Mouse (Mus musculus) T-helper 17 cell (primary cell): ENCODE results near the gene Prkcsh.

Source experiments
- in situ Hi-C, 2 experiments: fragments of 300-600 bp; cut with MboI, MseI; formaldehyde crosslinking; loops; 1 replicate in 1 of 2; 2 replicates in 1 of 2; pipeline ENCODE4 v1.15.1; 2025; ENCODE audit warnings: high pct_unique_total_duplicates in 2 of 2

The Prkcsh gene

GRCm38 (mm10) chr9:22049315-22049714, 46.7 kb downstream of the Prkcsh start:
- in situ Hi-C loops: no loop called here

- in situ Hi-C loops: no loop called here
These were observed 47.2 kb downstream of the Prkcsh start for GRCm38 (mm10) chr9:22049721-22050270.

- in situ Hi-C loops: no loop called here
These were observed 47.8 kb downstream of the Prkcsh start for GRCm38 (mm10) chr9:22050351-22050889.

GRCm38 (mm10) chr9:22051161-22051957, 48.8 kb downstream of the Prkcsh start:
- in situ Hi-C loops: no loop called here

- in situ Hi-C loops: no loop called here
These were observed 49.3 kb downstream of the Prkcsh start, which contains the start of gene Elavl3 for GRCm38 (mm10) chr9:22051958-22052254. Elavl3 (minus strand) TSS chr9:22052023.

DNA sequence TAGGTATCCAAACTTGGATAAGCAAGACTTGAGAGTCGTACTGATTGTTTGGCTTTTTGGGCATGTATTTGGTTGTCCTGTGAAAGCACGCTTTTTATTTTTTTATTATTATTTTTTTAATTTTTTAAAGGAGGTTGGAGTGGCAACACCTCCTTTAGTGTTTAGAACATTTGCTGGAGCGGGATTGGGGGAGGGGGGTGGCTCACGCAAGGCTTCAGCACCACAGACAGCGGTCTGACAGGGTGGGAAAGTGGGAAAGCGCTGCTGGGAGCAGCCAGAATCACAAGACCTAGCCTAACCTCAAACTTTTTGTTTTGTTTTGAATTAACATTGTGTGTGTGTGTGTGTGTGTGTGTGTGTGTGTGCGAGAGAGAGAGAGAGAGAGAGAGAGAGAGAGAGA, 51.1 kb downstream of the Prkcsh start:
- in situ Hi-C loops: no loop called here

- in situ Hi-C loops: no loop called here
These were observed 51.9 kb downstream of the Prkcsh start for GRCm38 (mm10) chr9:22054411-22055076.

DNA sequence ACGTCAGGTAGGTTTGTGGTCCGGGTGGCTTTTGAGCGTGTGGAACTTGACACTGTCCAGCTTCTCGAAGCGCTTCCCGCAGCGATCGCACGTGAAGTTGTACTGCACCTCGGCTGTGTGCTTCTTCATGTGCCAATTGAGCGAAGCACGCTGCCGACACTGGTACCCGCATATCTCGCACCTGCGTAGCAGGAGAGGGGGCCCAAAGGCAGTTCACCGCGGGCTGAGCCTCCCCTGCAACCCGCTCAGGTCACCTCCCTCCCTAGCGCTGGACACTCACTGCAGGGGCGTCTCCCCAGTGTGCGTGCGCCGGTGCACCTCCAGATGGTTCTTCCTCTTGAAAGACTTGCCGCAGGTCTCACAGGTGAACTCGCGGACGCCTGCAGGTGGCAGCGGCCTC, 53.1 kb downstream of the Prkcsh start:
- in situ Hi-C loops: no loop called here

DNA sequence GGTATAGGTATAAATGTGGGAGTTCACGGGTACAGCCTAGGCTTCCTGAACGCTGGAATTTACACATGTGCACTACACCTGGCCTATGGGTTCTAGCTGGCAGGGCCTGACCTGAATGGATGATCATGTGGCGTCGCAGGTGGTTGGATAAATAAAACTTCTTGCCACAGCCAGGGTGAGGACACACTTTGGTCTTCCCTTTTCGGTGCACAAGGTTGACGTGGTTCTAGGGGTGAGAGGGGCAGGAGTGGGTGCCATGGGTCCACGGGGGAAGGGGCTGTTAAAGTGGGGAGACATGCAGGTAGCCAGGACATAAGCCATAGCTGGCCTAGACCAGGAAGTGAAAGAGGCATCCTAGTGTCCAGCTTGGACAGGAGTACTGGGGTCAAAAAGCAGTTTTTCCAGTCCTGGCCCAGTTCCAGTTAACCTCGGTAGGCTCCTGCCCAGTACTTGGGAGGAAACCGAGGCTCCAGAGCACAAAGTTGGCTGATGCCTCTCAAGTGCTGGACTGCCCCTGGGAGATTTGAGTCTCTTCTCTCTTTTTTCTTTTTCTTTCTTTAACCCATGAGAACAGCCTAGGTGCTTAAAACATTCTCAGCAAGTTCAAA, 53.8 kb downstream of the Prkcsh start:
- in situ Hi-C loops: no loop called here

DNA sequence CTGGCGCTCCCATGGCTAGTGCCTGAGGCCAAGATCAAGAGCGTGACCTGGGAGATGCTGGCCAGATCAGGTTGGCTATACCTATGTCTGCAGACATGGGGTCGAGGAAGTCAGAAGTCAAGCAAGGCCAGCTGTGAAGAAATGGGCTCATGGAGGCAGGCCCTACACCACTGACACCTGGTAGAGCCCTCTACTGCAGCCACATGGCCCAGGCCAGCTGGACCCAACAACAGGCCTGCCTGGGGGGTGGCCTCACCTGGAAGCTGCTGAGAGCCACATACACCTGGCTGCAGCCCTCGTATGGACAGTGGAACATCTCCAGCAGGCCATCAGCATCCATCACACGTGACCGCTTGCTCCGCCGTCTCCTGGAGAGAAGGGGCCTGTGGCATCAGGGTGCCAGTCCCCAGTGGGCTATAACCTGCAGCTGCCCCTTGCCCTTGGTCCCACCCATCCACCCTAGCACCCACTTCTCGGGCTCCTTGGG, 54.5 kb downstream of the Prkcsh start:
- in situ Hi-C loops: no loop called here

GRCm38 (mm10) chr9:22058011-22058424, 55.4 kb downstream of the Prkcsh start:
- in situ Hi-C loops: no loop called here

GRCm38 (mm10) chr9:22061339-22061738, 58.7 kb downstream of the Prkcsh start:
- in situ Hi-C loops: loop anchor here in 1 of 2 experiments (5.0 kb wide), 2 partner anchors 84 to 86 kb away; no protein-coding TSS in a partner anchor
